Mouse (Mus musculus): ENCODE data around the gene Txndc2. TPM values are rescaled to one million over a fixed set of nuclear protein-coding genes. Genes with fewer than 3 reads are reported as not detected.

Txndc2 gene
- polyA plus RNA-seq, 1 experiment from 2014 or later, result 0.24 TPM

DNA sequence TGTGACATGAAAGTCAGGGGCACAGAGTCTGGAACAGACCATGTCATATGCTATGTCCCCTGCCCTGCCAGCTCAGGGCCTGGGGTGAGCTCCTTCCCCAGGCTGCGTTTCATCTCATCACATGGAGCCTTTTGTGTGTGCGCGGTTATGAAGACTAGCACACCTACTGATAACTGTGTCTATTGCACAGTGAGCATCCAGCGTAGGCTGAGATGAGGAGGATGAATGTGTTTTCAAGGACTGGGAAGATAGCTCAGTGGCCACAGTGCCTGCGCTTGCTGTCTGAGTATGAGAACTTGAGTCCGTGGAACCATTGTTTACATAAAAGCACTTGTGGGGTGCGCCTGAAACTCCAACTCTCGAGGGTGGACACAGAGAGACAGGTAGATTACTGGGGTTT is 34.6 kb upstream of the Txndc2 start:
- ATAC-seq (replicated peaks; ENCODE audit: low FRiP score) (no peak), DNase-seq (ENCODE audit: low spot score) (no peak)
- Histone ChIP-seq H3K9ac (ENCODE audit: low read length) (no peak overlapping the region), H3K27ac (ENCODE audit: low read depth, low read length) (no peak overlapping the region), H3K4me2 (ENCODE audit: low read depth, low read length, severe bottlenecking) (no peak overlapping the region), H3K9me3 (ENCODE audit: control insufficient read depth, low read length) (no peaks in the 10 kb centered on the region), H3K4me1 (replicated peaks; ENCODE audit: control insufficient read depth, insufficient read depth, low read length) (no peaks in the 10 kb centered on the region), H3K36me3 (ENCODE audit: control insufficient read depth, insufficient read depth, low read length) (no peaks in the 10 kb centered on the region), H3K27me3 (ENCODE audit: control insufficient read depth, insufficient read depth, low read length) (no peaks in the 10 kb centered on the region), H3K4me3 (ENCODE audit: low read depth, low read length) (no peak overlapping the region)
- 94% methylated on average over 8 of the region's 8 CpGs for WGBS

DNA sequence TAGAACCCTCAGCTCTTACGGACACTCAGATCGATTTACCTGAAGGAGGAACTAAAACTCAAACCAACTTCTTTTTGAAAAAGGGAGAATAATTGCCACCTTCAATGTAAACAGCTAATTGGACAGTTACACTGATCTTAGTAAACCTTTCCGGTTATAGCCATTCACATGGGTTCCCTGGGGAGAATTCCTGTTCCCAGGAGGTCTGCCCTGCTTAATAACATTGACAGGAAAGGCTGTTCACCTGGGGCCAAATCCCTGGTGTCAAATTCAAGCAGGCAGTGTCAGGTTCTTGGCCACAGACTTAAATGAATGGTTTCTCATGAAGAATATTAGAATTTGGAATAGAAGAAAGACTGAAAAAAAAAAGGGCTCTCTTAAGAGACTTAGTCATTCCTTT is 34.0 kb upstream of the Txndc2 start:
- Histone ChIP-seq H3K4me3 (ENCODE audit: low read depth, low read length) (no peak overlapping the region), H3K36me3 (ENCODE audit: control insufficient read depth, insufficient read depth, low read length) (no peaks in the 10 kb centered on the region), H3K9me3 (ENCODE audit: control insufficient read depth, low read length) (no peaks in the 10 kb centered on the region), H3K4me1 (replicated peaks; ENCODE audit: control insufficient read depth, insufficient read depth, low read length) (no peaks in the 10 kb centered on the region), H3K4me2 (ENCODE audit: low read depth, low read length, severe bottlenecking) (no peak overlapping the region), H3K27ac (ENCODE audit: low read depth, low read length) (no peak overlapping the region), H3K9ac (ENCODE audit: low read length) (no peak overlapping the region), H3K27me3 (ENCODE audit: control insufficient read depth, insufficient read depth, low read length) (no peaks in the 10 kb centered on the region)
- no peak for DNase-seq (ENCODE audit: low spot score)
- ATAC-seq (replicated peaks; ENCODE audit: low FRiP score), result no peak
- WGBS, result 80% methylated on average over 3 of the region's 3 CpGs

GRCm38 (mm10) chr17:65674710-65675171 is 32.8 kb upstream of the Txndc2 start:
- Histone ChIP-seq H3K9me3 (ENCODE audit: control insufficient read depth, low read length) (no peaks in the 10 kb centered on the region), H3K4me1 (replicated peaks; ENCODE audit: control insufficient read depth, insufficient read depth, low read length) (no peaks in the 10 kb centered on the region), H3K27me3 (ENCODE audit: control insufficient read depth, insufficient read depth, low read length) (no peaks in the 10 kb centered on the region), H3K9ac (ENCODE audit: low read length) (no peak overlapping the region), H3K4me3 (ENCODE audit: low read depth, low read length) (no peak overlapping the region), H3K27ac (ENCODE audit: low read depth, low read length) (no peak overlapping the region), H3K4me2 (ENCODE audit: low read depth, low read length, severe bottlenecking) (no peak overlapping the region), H3K36me3 (ENCODE audit: control insufficient read depth, insufficient read depth, low read length) (no peaks in the 10 kb centered on the region)
- DNase-seq (ENCODE audit: low spot score) (no peak), ATAC-seq (replicated peaks; ENCODE audit: low FRiP score) (no peak)
- 58% methylated on average over 1 of the region's 1 CpGs for WGBS

DNA sequence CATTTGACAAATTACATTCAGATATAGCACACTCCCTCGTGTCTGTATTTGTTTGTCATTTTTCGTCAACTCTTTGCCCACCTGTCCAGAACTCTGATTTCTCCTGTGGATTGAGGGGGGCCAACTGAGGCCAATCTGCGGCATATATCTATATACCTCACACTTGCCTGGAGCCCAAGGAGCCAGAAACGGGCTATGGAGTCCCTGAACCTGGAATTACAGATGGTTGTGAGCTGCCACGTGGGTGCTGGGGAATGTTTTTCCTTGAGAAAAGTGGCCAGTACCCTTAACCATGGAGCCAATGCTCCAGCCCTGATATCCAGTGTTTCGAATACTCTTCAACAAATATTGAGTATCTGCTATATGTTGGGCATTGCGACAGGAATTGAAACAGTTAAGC is 31.0 kb upstream of the Txndc2 start:
- Histone ChIP-seq H3K9ac (ENCODE audit: low read length) (no peak overlapping the region), H3K4me2 (ENCODE audit: low read depth, low read length, severe bottlenecking) (no peak overlapping the region), H3K27ac (ENCODE audit: low read depth, low read length) (no peak overlapping the region), H3K9me3 (ENCODE audit: control insufficient read depth, low read length) (no peaks in the 10 kb centered on the region), H3K36me3 (ENCODE audit: control insufficient read depth, insufficient read depth, low read length) (no peaks in the 10 kb centered on the region), H3K4me1 (replicated peaks; ENCODE audit: control insufficient read depth, insufficient read depth, low read length) (no peaks in the 10 kb centered on the region), H3K4me3 (ENCODE audit: low read depth, low read length) (no peak overlapping the region), H3K27me3 (ENCODE audit: control insufficient read depth, insufficient read depth, low read length) (no peaks in the 10 kb centered on the region)
- DNase-seq (ENCODE audit: low spot score) (peak; percentile 24), ATAC-seq (replicated peaks; ENCODE audit: low FRiP score) (no peak)
- 92% methylated on average over 7 of the region's 7 CpGs for WGBS

DNA sequence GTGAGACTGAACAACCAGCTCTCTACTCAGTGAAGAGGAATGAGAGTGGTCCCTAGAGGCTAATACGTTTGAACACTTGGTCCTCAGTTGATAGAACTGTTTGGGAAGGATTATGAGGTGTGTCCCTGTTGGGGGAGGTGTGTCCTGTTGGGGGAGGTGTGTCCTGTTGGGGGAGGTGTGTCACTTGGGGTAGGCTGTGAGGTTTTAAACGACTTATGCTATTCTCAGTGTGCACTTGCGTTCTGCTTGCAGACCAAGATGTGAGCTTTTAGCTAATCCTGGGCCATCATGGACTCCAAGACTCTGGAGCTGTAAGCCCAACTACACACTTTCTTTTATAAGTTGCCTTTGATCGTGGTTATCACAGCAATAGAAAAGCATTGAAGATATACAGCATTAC is 27.1 kb upstream of the Txndc2 start:
- no peak overlapping the region for H3K9ac ChIP-seq (ENCODE audit: low read length)
- no peaks in the 10 kb centered on the region for H3K4me1 ChIP-seq (replicated peaks; ENCODE audit: control insufficient read depth, insufficient read depth, low read length)
- ATAC-seq (replicated peaks; ENCODE audit: low FRiP score) (no peak), DNase-seq (ENCODE audit: low spot score) (no peak)
- 88% methylated on average over 4 of the region's 4 CpGs for WGBS
- no peaks in the 10 kb centered on the region for H3K36me3 ChIP-seq (ENCODE audit: control insufficient read depth, insufficient read depth, low read length)
- no peaks in the 10 kb centered on the region for H3K9me3 ChIP-seq (ENCODE audit: control insufficient read depth, low read length)
- H3K4me2 ChIP-seq (ENCODE audit: low read depth, low read length, severe bottlenecking), result no peak overlapping the region
- no peaks in the 10 kb centered on the region for H3K27me3 ChIP-seq (ENCODE audit: control insufficient read depth, insufficient read depth, low read length)
- H3K27ac ChIP-seq (ENCODE audit: low read depth, low read length), result no peak overlapping the region
- H3K4me3 ChIP-seq (ENCODE audit: low read depth, low read length), result no peak overlapping the region

GRCm38 (mm10) chr17:65667792-65668191 is 25.8 kb upstream of the Txndc2 start:
- Histone ChIP-seq H3K27me3 (ENCODE audit: control insufficient read depth, insufficient read depth, low read length) (no peaks in the 10 kb centered on the region), H3K4me2 (ENCODE audit: low read depth, low read length, severe bottlenecking) (no peak overlapping the region), H3K36me3 (ENCODE audit: control insufficient read depth, insufficient read depth, low read length) (no peaks in the 10 kb centered on the region), H3K27ac (ENCODE audit: low read depth, low read length) (no peak overlapping the region), H3K4me3 (ENCODE audit: low read depth, low read length) (no peak overlapping the region), H3K9ac (ENCODE audit: low read length) (no peak overlapping the region), H3K9me3 (ENCODE audit: control insufficient read depth, low read length) (no peaks in the 10 kb centered on the region), H3K4me1 (replicated peaks; ENCODE audit: control insufficient read depth, insufficient read depth, low read length) (no peaks in the 10 kb centered on the region)
- 88% methylated on average over 14 of the region's 14 CpGs for WGBS
- ATAC-seq (replicated peaks; ENCODE audit: low FRiP score), result no peak
- no peak for DNase-seq (ENCODE audit: low spot score)

- Histone ChIP-seq H3K9ac (ENCODE audit: low read length) (no peak overlapping the region), H3K27me3 (ENCODE audit: control insufficient read depth, insufficient read depth, low read length) (no peaks in the 10 kb centered on the region), H3K4me3 (ENCODE audit: low read depth, low read length) (no peak overlapping the region), H3K27ac (ENCODE audit: low read depth, low read length) (no peak overlapping the region), H3K4me1 (replicated peaks; ENCODE audit: control insufficient read depth, insufficient read depth, low read length) (no peaks in the 10 kb centered on the region), H3K9me3 (ENCODE audit: control insufficient read depth, low read length) (no peaks in the 10 kb centered on the region), H3K36me3 (ENCODE audit: control insufficient read depth, insufficient read depth, low read length) (no peaks in the 10 kb centered on the region), H3K4me2 (ENCODE audit: low read depth, low read length, severe bottlenecking) (no peak overlapping the region)
- DNase-seq (ENCODE audit: low spot score) (peak; percentile 29), ATAC-seq (replicated peaks; ENCODE audit: low FRiP score) (no peak)
- 90% methylated on average over 17 of the region's 17 CpGs for WGBS
These were observed 24.6 kb upstream of the Txndc2 start for GRCm38 (mm10) chr17:65666388-65667161.

- H3K27me3 ChIP-seq (ENCODE audit: control insufficient read depth, insufficient read depth, low read length), result no peaks in the 10 kb centered on the region
- ATAC-seq (replicated peaks; ENCODE audit: low FRiP score), result no peak
- H3K4me3 ChIP-seq (ENCODE audit: low read depth, low read length), result no peak overlapping the region
- DNase-seq (ENCODE audit: low spot score), result no peak
- no peak overlapping the region for H3K4me2 ChIP-seq (ENCODE audit: low read depth, low read length, severe bottlenecking)
- 89% methylated on average over 12 of the region's 12 CpGs for WGBS
- no peaks in the 10 kb centered on the region for H3K36me3 ChIP-seq (ENCODE audit: control insufficient read depth, insufficient read depth, low read length)
- H3K9me3 ChIP-seq (ENCODE audit: control insufficient read depth, low read length), result no peaks in the 10 kb centered on the region
- no peak overlapping the region for H3K9ac ChIP-seq (ENCODE audit: low read length)
- no peaks in the 10 kb centered on the region for H3K4me1 ChIP-seq (replicated peaks; ENCODE audit: control insufficient read depth, insufficient read depth, low read length)
- H3K27ac ChIP-seq (ENCODE audit: low read depth, low read length), result no peak overlapping the region
These were observed 23.9 kb upstream of the Txndc2 start for GRCm38 (mm10) chr17:65665786-65666387.
